Mouse (Mus musculus): ENCODE results near the gene Ppm1f. TPM values are rescaled to one million over a fixed set of nuclear protein-coding genes. Genes with fewer than 3 reads are reported as not detected.
"Not testable (repeated sequence)": the region's sequence is repeated elsewhere in the genome, so short reads cannot be mapped to it uniquely, and the experiment has no call there.

The Ppm1f gene
- total RNA-seq (2014; rRNA removed) = 12.2 and 15.4 TPM in 2 replicates
- 11.0 and 11.2 TPM in 2 replicates for polyA plus RNA-seq (2012; rRNA removed)

DNA sequence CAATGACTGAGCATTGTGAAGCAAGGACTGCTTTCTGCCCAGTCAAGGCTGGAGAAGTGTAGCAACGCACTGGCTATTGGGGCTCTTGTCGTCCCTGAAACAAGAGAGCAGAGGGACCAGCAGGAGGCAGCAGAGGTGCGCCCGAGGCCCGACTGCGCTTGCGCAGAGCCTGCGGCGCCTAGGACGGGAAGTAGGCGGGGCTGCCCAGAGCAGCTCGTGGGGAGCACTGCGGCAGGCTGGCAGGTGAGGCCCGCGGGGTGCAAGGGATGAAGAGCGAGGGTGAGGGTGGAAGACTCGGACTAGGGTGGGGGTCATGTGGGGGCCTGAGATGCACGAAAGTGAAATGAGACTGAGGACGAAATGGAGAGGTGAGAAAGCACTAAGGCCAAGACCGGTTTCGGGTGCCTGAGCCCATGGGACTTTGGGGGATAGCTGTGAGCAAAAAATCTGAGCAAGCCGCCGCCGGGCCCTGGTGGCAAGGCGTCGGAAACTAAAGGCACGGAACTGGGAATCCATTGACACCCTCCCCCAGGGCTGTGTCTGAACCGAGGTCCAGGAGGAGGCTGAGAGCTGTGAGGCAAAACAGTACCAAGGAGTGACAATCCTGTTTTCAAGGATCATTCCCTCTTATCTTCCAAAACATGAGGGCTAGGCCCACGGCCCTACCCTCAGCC lies at the start of gene Ppm1f:
Ppm1f (plus strand) TSS at position 88 of the 674 bp plus-strand sequence.
- H3K27ac ChIP-seq (replicated peaks; ENCODE audit: insufficient read depth, low read depth, low read length) = peak within 1 kb of the TSS; percentile 14
- peaks cover 5% of the 10 kb centered on the region for H3K4me1 ChIP-seq (ENCODE audit: control insufficient read depth, insufficient read depth, low read length)
- H3K36me3 ChIP-seq (ENCODE audit: control insufficient read depth, insufficient read depth, low read length) = peaks cover 10% of the 10 kb centered on the region
- peak within 1 kb of the TSS; percentile 78 for H3K9ac ChIP-seq (ENCODE audit: low read depth, low read length)
- H3K4me3 ChIP-seq (ENCODE audit: insufficient read depth, low read depth, low read length) = peak within 1 kb of the TSS; percentile 74
- H3K79me2 ChIP-seq (ENCODE audit: control insufficient read depth, insufficient read depth, low read length) = peaks cover 10% of the 10 kb centered on the region; the same call in 1 of the 2 replicates
- DNase-seq (ENCODE audit: extremely low read depth, low read depth, low spot score) = peak; percentile 87
- WGBS = under 1% methylated on average over 29 of the region's 29 CpGs
- TF ChIP-seq CTCF (IDR thresholded peaks at IDR 0.05; ENCODE audit: low read depth, low read length) (peak; percentile 96), POLR2A (IDR thresholded peaks at IDR 0.05; ENCODE audit: extremely low read depth, insufficient read depth, low read length) (peak; percentile 71)
- no peaks in the 10 kb centered on the region for H3K27me3 ChIP-seq (ENCODE audit: control insufficient read depth, insufficient read depth, low read length)

DNA sequence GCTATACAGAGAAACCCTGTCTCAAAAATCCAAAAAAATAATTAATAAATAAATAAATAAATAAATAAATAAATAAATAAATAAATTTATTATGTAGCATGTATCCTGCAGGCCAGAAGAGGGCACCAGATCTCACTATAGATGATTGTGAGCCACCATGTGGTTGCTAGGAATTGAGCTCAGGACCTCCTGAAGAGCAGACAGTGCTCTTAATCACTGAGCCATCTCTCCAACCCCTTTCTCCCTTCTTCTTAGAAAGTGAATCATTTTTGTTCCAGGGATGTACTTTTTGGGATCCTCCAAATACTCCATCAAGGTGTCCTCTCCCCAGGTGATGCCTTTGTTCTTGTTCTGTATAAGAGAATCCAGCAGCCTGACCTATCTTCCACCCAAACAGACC lies 47.1 kb upstream of the Ppm1f start:
- TF ChIP-seq POLR2A (IDR thresholded peaks at IDR 0.05; ENCODE audit: extremely low read depth, insufficient read depth, low read length) (no peak), CTCF (IDR thresholded peaks at IDR 0.05; ENCODE audit: low read depth, low read length) (no peak)
- H3K27ac ChIP-seq (replicated peaks; ENCODE audit: insufficient read depth, low read depth, low read length) = no peak overlapping the region
- no peaks in the 10 kb centered on the region for H3K36me3 ChIP-seq (ENCODE audit: control insufficient read depth, insufficient read depth, low read length)
- no peaks in the 10 kb centered on the region for H3K4me1 ChIP-seq (ENCODE audit: control insufficient read depth, insufficient read depth, low read length)
- H3K4me3 ChIP-seq (ENCODE audit: insufficient read depth, low read depth, low read length) = no peak overlapping the region
- no peak for DNase-seq (ENCODE audit: extremely low read depth, low read depth, low spot score)
- H3K9ac ChIP-seq (ENCODE audit: low read depth, low read length) = no peak overlapping the region
- H3K79me2 ChIP-seq (ENCODE audit: control insufficient read depth, insufficient read depth, low read length) = no peaks in the 10 kb centered on the region
- H3K27me3 ChIP-seq (ENCODE audit: control insufficient read depth, insufficient read depth, low read length) = no peaks in the 10 kb centered on the region

DNA sequence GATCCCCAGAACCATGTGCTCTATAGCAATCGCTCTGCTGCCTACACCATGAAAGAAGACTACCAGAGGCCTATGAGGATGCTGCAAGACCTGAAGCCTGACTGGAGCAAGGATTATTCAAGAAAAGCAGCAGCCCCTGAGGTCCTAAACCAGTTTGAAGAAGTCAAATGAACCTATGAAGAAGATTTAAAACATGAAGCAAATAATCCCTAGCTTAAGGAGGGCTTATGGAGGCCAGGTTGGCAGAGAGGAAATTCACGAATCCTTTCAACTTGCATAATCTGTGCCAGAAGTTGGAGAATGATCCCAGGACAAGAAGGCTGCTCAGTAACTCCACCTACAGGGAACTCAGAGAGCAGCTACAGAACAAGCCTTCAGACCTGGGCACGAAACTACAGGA lies 43.9 kb upstream of the Ppm1f start:
- DNase-seq (ENCODE audit: extremely low read depth, low read depth, low spot score) = no peak
- no peaks in the 10 kb centered on the region for H3K4me1 ChIP-seq (ENCODE audit: control insufficient read depth, insufficient read depth, low read length)
- no peaks in the 10 kb centered on the region for H3K36me3 ChIP-seq (ENCODE audit: control insufficient read depth, insufficient read depth, low read length)
- no peaks in the 10 kb centered on the region for H3K27me3 ChIP-seq (ENCODE audit: control insufficient read depth, insufficient read depth, low read length)
- H3K27ac ChIP-seq (replicated peaks; ENCODE audit: insufficient read depth, low read depth, low read length) = no peak overlapping the region
- 81% methylated on average over 3 of the region's 3 CpGs for WGBS
- no peaks in the 10 kb centered on the region for H3K79me2 ChIP-seq (ENCODE audit: control insufficient read depth, insufficient read depth, low read length)
- TF ChIP-seq CTCF (IDR thresholded peaks at IDR 0.05; ENCODE audit: low read depth, low read length) (no peak), POLR2A (IDR thresholded peaks at IDR 0.05; ENCODE audit: extremely low read depth, insufficient read depth, low read length) (no peak)
- H3K9ac ChIP-seq (ENCODE audit: low read depth, low read length) = no peak overlapping the region
- H3K4me3 ChIP-seq (ENCODE audit: insufficient read depth, low read depth, low read length) = no peak overlapping the region

DNA sequence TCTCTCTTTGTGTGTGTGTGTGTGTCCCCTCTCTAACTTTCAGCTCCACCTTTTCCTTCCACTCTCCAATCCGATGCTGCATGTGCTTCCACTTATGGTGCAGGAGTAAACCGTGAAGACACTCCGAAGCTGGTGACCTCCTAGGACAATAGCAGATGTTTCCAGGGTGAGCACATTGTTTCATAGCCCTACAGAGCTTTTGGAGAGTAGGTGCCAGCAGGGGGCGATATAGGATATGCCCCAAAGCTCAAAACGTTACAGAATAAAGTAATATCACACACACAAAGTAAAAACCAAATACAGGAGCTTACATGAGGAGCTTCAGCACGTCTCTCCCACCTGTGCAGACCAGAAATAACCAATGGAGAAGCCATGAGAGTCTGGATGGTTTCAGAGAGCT lies 41.4 kb upstream of the Ppm1f start:
- no peaks in the 10 kb centered on the region for H3K36me3 ChIP-seq (ENCODE audit: control insufficient read depth, insufficient read depth, low read length)
- no peaks in the 10 kb centered on the region for H3K4me1 ChIP-seq (ENCODE audit: control insufficient read depth, insufficient read depth, low read length)
- H3K9ac ChIP-seq (ENCODE audit: low read depth, low read length) = no peak overlapping the region
- no peak overlapping the region for H3K4me3 ChIP-seq (ENCODE audit: insufficient read depth, low read depth, low read length)
- DNase-seq (ENCODE audit: extremely low read depth, low read depth, low spot score) = peak; percentile 47
- 18% methylated on average over 6 of the region's 6 CpGs for WGBS
- TF ChIP-seq CTCF (IDR thresholded peaks at IDR 0.05; ENCODE audit: low read depth, low read length) = peak; percentile 35; the same call in 1 of the 2 replicates
- no peak for TF ChIP-seq POLR2A (IDR thresholded peaks at IDR 0.05; ENCODE audit: extremely low read depth, insufficient read depth, low read length)
- H3K79me2 ChIP-seq (ENCODE audit: control insufficient read depth, insufficient read depth, low read length) = no peaks in the 10 kb centered on the region
- no peaks in the 10 kb centered on the region for H3K27me3 ChIP-seq (ENCODE audit: control insufficient read depth, insufficient read depth, low read length)
- no peak overlapping the region for H3K27ac ChIP-seq (replicated peaks; ENCODE audit: insufficient read depth, low read depth, low read length)

- Histone ChIP-seq H3K4me3 (ENCODE audit: insufficient read depth, low read depth, low read length) (no peak overlapping the region), H3K27ac (replicated peaks; ENCODE audit: insufficient read depth, low read depth, low read length) (no peak overlapping the region), H3K27me3 (ENCODE audit: control insufficient read depth, insufficient read depth, low read length) (no peaks in the 10 kb centered on the region), H3K36me3 (ENCODE audit: control insufficient read depth, insufficient read depth, low read length) (no peaks in the 10 kb centered on the region), H3K9ac (ENCODE audit: low read depth, low read length) (no peak overlapping the region), H3K4me1 (ENCODE audit: control insufficient read depth, insufficient read depth, low read length) (no peaks in the 10 kb centered on the region), H3K79me2 (ENCODE audit: control insufficient read depth, insufficient read depth, low read length) (no peaks in the 10 kb centered on the region)
- 91% methylated on average over 1 of the region's 1 CpGs for WGBS
- no peak for DNase-seq (ENCODE audit: extremely low read depth, low read depth, low spot score)
- no peak for TF ChIP-seq POLR2A (IDR thresholded peaks at IDR 0.05; ENCODE audit: extremely low read depth, insufficient read depth, low read length)
- TF ChIP-seq CTCF (IDR thresholded peaks at IDR 0.05; ENCODE audit: low read depth, low read length) = no peak
Observed at GRCm38 (mm10) chr16:16855541-16855940, 40.7 kb upstream of the Ppm1f start.

DNA sequence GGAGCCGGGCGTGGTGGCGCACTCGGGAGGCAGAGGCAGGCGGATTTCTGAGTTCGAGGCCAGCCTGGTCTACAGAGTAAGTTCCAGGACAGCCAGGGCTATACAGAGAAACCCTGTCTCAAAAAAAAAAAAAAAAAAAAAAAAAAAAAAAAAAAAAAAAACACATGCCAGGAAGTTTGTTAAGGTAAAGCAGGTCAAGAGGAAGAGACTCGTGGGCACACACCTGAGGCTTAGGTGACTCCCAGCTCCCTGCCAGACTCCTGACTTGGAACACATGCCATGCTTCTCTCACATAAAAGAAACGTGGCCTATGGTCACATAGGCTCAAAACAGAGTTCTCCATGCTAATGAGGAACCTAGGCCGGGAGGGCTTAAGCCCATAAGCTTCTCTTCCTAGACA lies 40.2 kb upstream of the Ppm1f start:
- 82% methylated on average over 9 of the region's 9 CpGs for WGBS
- DNase-seq (ENCODE audit: extremely low read depth, low read depth, low spot score); H3K36me3 ChIP-seq (ENCODE audit: control insufficient read depth, insufficient read depth, low read length); H3K9ac ChIP-seq (ENCODE audit: low read depth, low read length); H3K27me3 ChIP-seq (ENCODE audit: control insufficient read depth, insufficient read depth, low read length); H3K4me1 ChIP-seq (ENCODE audit: control insufficient read depth, insufficient read depth, low read length); H3K4me3 ChIP-seq (ENCODE audit: insufficient read depth, low read depth, low read length); H3K27ac ChIP-seq (replicated peaks; ENCODE audit: insufficient read depth, low read depth, low read length); H3K79me2 ChIP-seq (ENCODE audit: control insufficient read depth, insufficient read depth, low read length): not testable (repeated sequence)
